Mouse (Mus musculus) forebrain, embryonic 11.5 days (tissue): ENCODE results near the gene Tbc1d14. TPM values are rescaled to one million over a fixed set of nuclear protein-coding genes. Genes with fewer than 3 reads are reported as not detected.

Experiments used
- ATAC-seq: fragments of 200-750 bp; cut with Nextera tagmentation; replicated peaks from 2 replicates; pipeline ENCODE4 v1.8.0; 2017; ENCODE audit warnings: moderate TSS enrichment; ENCODE audit not compliant: low FRiP score
- DNase-seq: peaks from one replicate; pipeline ENCODE4 v3.0.0-alpha.2; 2017; ENCODE audit warnings: low spot score
- H3K27ac ChIP-seq: fragments of 300-500 bp; sonication (generic); 2 replicates; pipeline ENCODE4 v1.5.1; 2014; ENCODE audit warnings: low read depth, low read length
- H3K27me3 ChIP-seq: fragments of 300-500 bp; sonication (generic); 2 replicates; pipeline ENCODE4 v1.6.1; 2014; ENCODE audit warnings: mild to moderate bottlenecking, low read length, mixed read lengths; ENCODE audit not compliant: control insufficient read depth, insufficient read depth
- H3K36me3 ChIP-seq: fragments of 300-500 bp; sonication (generic); 2 replicates; pipeline ENCODE4 v1.6.1; 2014; ENCODE audit warnings: mild to moderate bottlenecking, low read length, moderate library complexity, mixed read lengths; ENCODE audit not compliant: control insufficient read depth, insufficient read depth
- H3K4me1 ChIP-seq: fragments of 300-500 bp; sonication (generic); replicated peaks from 2 replicates; pipeline ENCODE4 v1.6.1; 2014; ENCODE audit warnings: low read length, mixed read lengths; ENCODE audit not compliant: control insufficient read depth, insufficient read depth
- H3K4me2 ChIP-seq: fragments of 300-500 bp; sonication (generic); 2 replicates; pipeline ENCODE4 v1.6.1; 2014; ENCODE audit warnings: low read depth, mild to moderate bottlenecking, low read length, moderate library complexity, mixed read lengths; ENCODE audit not compliant: severe bottlenecking
- H3K4me3 ChIP-seq: fragments of 300-500 bp; sonication (generic); 2 replicates; pipeline ENCODE4 v1.5.1; 2014; ENCODE audit warnings: low read depth, low read length
- H3K9ac ChIP-seq: fragments of 300-500 bp; sonication (generic); 2 replicates; pipeline ENCODE4 v1.6.1; 2014; ENCODE audit warnings: low read length
- H3K9me3 ChIP-seq: fragments of 300-500 bp; sonication (generic); 2 replicates; pipeline ENCODE4 v1.6.1; 2016; ENCODE audit warnings: low read length, mixed read lengths; ENCODE audit not compliant: control insufficient read depth
- WGBS: fragments of 180-500 bp; shearing (Covaris S2); extraction: QIAGEN DNeasy Blood & Tissue Kit; methylation state at CpG from one replicate; pipeline ENCODE4 v1.1.7; 2014; 5-methylcytosine and 5-hydroxymethylcytosine counted together
- polyA plus RNA-seq: library from polyadenylated mRNA; unstranded; fragments of >200 nt; fragmentation: Nextera tagmentation; extraction: Ambion mirVana; gene quantifications from 2 replicates; pipeline ENCODE4 v1.2.1, GENCODE M21; 2014

Gene Tbc1d14
- polyA plus RNA-seq, 1 experiment from 2014 or later = 50.8 TPM

DNA sequence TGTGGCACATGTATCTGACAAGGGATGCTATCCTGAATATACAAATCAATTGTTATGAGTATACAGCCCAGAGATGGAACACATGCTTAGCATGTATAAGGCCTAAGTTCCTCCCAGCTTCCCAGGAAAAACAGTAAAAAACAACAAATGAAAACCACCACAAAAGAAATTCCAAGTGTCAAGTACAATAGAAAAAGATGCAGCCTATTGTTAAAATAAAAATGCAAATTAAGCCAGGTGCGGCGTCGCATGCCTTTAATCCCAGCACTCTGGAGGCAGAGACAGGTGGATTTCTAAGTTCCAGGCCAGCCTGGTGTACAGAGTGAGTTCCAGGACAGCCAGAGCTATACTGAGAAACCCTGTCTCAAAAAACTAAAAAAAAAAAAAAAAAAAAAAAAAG, 36.2 kb downstream of the Tbc1d14 start:
- Histone ChIP-seq H3K36me3 (no peaks in the 10 kb centered on the region), H3K9ac (no peak overlapping the region), H3K4me1 (no peaks in the 10 kb centered on the region), H3K4me2 (no peak overlapping the region), H3K4me3 (no peak overlapping the region), H3K27me3 (no peaks in the 10 kb centered on the region), H3K27ac (no peak overlapping the region), H3K9me3 (no peaks in the 10 kb centered on the region)
- ATAC-seq = no peak
- 77% methylated on average over 3 of the region's 3 CpGs for WGBS
- no peak for DNase-seq

GRCm38 (mm10) chr5:36556289-36556688, 36.8 kb downstream of the Tbc1d14 start:
- Histone ChIP-seq H3K9me3 (no peaks in the 10 kb centered on the region), H3K4me3 (no peak overlapping the region), H3K27me3 (no peaks in the 10 kb centered on the region), H3K4me1 (no peaks in the 10 kb centered on the region), H3K4me2 (no peak overlapping the region), H3K36me3 (no peaks in the 10 kb centered on the region), H3K9ac (no peak overlapping the region), H3K27ac (no peak overlapping the region)
- DNase-seq (no peak), ATAC-seq (no peak)
- WGBS = 77% methylated on average over 4 of the region's 4 CpGs

- Histone ChIP-seq H3K9ac (no peak overlapping the region), H3K4me1 (no peaks in the 10 kb centered on the region), H3K4me2 (no peak overlapping the region), H3K27ac (no peak overlapping the region), H3K27me3 (no peaks in the 10 kb centered on the region), H3K9me3 (no peaks in the 10 kb centered on the region), H3K36me3 (no peaks in the 10 kb centered on the region), H3K4me3 (no peak overlapping the region)
- WGBS = 78% methylated on average over 5 of the region's 5 CpGs
- ATAC-seq (no peak), DNase-seq (no peak)
Measured at GRCm38 (mm10) chr5:36554496-36554895, 38.6 kb downstream of the Tbc1d14 start.

DNA sequence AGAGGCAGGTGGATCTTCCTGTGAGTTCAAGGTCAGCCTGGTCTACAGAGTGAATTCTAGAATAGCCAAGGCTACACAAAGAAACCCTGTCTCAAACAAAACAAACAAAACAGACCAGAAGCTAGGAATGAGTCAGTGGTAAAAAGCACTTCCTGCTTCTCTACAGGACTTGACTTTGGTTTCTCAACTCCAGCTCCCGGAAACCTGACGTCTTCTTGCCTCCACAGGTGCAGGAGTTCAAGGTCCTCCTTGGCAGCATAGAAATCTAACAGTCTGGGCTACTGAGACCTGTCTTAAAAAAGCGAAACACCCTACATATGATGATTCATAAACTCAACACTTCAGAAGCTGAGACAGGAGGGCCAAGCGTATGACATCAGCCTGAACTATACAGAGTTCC, 39.2 kb downstream of the Tbc1d14 start:
- Histone ChIP-seq H3K36me3 (no peaks in the 10 kb centered on the region), H3K4me1 (no peaks in the 10 kb centered on the region), H3K4me2 (no peak overlapping the region), H3K9me3 (no peaks in the 10 kb centered on the region), H3K4me3 (no peak overlapping the region), H3K27ac (no peak overlapping the region), H3K27me3 (no peaks in the 10 kb centered on the region), H3K9ac (no peak overlapping the region)
- no peak for DNase-seq
- 90% methylated on average over 4 of the region's 4 CpGs for WGBS
- ATAC-seq = no peak

DNA sequence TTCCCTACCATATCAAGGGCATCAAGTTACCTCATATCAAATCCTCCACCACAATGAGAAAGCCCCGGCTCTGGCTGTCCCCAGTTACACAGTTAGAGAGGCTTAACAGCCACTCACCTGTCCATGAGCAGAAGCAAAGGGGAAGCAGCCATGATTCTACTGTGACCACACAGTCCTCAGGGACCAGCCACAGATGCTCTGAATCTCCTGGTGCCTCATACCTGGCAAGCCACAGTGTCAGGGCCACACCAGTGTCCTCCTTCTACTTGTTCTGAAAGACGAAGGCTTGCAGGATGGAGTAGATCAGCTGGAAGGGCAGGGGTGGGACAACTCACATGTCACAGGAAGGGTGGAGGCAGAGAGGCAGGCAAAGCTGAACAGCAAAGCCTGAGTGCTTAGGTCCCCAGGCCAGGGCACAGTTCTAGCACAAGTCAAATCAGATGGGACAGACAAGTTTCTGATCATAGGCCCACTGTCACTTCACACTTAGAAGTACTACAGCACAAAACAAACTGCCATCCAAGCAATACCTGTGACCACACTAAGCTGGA, 39.9 kb downstream of the Tbc1d14 start:
- Histone ChIP-seq H3K4me3 (no peak overlapping the region), H3K4me1 (no peaks in the 10 kb centered on the region), H3K27ac (no peak overlapping the region), H3K4me2 (no peak overlapping the region), H3K9ac (no peak overlapping the region), H3K27me3 (no peaks in the 10 kb centered on the region), H3K9me3 (no peaks in the 10 kb centered on the region), H3K36me3 (no peaks in the 10 kb centered on the region)
- no peak for ATAC-seq
- DNase-seq = no peak
- 79% methylated on average over 2 of the region's 2 CpGs for WGBS

GRCm38 (mm10) chr5:36552391-36552790, 40.7 kb downstream of the Tbc1d14 start:
- H3K27me3 ChIP-seq = no peaks in the 10 kb centered on the region
- ATAC-seq = no peak
- H3K9ac ChIP-seq = no peak overlapping the region
- H3K4me1 ChIP-seq = no peaks in the 10 kb centered on the region
- no peaks in the 10 kb centered on the region for H3K36me3 ChIP-seq
- H3K9me3 ChIP-seq = no peaks in the 10 kb centered on the region
- no peak overlapping the region for H3K4me3 ChIP-seq
- no peak for DNase-seq
- no peak overlapping the region for H3K4me2 ChIP-seq
- WGBS = 93% methylated on average over 4 of the region's 4 CpGs
- no peak overlapping the region for H3K27ac ChIP-seq

DNA sequence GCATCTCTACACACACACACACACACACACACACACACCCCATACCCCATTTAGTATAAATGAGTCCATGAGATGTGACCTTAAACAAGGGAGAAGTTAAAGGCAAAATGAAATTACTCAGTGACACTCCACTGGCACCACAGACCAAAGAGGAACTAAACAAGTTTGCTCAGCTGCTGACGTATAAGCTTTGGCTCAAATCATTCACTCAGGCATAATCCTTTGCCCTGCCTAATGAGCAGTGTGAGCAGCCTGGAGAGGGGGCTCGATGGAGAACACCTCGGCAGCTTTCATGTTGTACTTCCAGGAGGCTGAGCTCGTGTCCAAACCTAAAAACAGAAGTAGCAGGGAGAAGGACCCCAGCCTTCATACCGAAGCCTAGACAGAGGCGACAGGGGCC, 43.8 kb downstream of the Tbc1d14 start:
- H3K9ac ChIP-seq = no peak overlapping the region

GRCm38 (mm10) chr5:36544765-36545164, 48.3 kb downstream of the Tbc1d14 start:
- H3K27ac ChIP-seq = no peak overlapping the region
- H3K27me3 ChIP-seq = no peaks in the 10 kb centered on the region
- 100% methylated on average over 1 of the region's 1 CpGs for WGBS
- H3K36me3 ChIP-seq = no peaks in the 10 kb centered on the region
- H3K4me2 ChIP-seq = no peak overlapping the region
- no peak for DNase-seq
- no peak overlapping the region for H3K4me3 ChIP-seq
- no peak for ATAC-seq
- no peak overlapping the region for H3K9ac ChIP-seq
- no peaks in the 10 kb centered on the region for H3K9me3 ChIP-seq
- no peaks in the 10 kb centered on the region for H3K4me1 ChIP-seq

More for the DNA sequence above, 43.8 kb downstream of the Tbc1d14 start:
- WGBS = 52% methylated on average over 6 of the region's 6 CpGs
- Histone ChIP-seq H3K27ac (no peak overlapping the region), H3K4me1 (no peaks in the 10 kb centered on the region), H3K36me3 (no peaks in the 10 kb centered on the region), H3K9me3 (no peaks in the 10 kb centered on the region), H3K4me3 (no peak overlapping the region), H3K27me3 (no peaks in the 10 kb centered on the region), H3K4me2 (no peak overlapping the region)
- no peak for ATAC-seq
- DNase-seq = no peak

DNA sequence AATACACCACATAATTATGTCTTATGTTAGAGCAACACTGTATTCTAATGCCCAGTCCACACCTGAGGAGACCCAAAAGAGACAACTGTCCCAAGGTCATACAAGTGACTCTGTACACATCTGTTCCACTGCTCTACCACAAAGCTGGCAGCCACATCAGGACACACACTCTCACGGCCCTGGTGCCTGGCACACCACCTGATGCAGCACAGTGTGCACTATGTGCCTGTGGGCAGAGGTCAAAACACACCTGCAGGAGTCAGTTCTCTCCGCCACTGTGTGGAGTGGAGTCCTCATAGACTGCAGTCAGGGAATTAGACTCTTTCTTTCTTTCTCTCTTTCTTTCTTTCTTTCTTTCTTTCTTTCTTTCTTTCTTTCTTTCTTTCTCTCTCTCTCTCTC, 52.1 kb downstream of the Tbc1d14 start:
- Histone ChIP-seq H3K4me1 (no peaks in the 10 kb centered on the region), H3K4me2 (no peak overlapping the region), H3K27ac (no peak overlapping the region), H3K9me3 (no peaks in the 10 kb centered on the region), H3K36me3 (no peaks in the 10 kb centered on the region), H3K4me3 (no peak overlapping the region), H3K9ac (no peak overlapping the region), H3K27me3 (no peaks in the 10 kb centered on the region)
- WGBS = 90% methylated on average over 2 of the region's 2 CpGs
- DNase-seq (no peak), ATAC-seq (no peak)
